Mouse (Mus musculus) lung, adult 18-20 months (tissue): ENCODE measurements around the gene 4930432K21Rik.

Experiments
- DNase-seq, 2 experiments: peaks; one replicate each; pipeline ENCODE4 v3.0.0; 2022; ENCODE audit warnings: mixed read lengths in 2 of 2

Gene 4930432K21Rik

DNA sequence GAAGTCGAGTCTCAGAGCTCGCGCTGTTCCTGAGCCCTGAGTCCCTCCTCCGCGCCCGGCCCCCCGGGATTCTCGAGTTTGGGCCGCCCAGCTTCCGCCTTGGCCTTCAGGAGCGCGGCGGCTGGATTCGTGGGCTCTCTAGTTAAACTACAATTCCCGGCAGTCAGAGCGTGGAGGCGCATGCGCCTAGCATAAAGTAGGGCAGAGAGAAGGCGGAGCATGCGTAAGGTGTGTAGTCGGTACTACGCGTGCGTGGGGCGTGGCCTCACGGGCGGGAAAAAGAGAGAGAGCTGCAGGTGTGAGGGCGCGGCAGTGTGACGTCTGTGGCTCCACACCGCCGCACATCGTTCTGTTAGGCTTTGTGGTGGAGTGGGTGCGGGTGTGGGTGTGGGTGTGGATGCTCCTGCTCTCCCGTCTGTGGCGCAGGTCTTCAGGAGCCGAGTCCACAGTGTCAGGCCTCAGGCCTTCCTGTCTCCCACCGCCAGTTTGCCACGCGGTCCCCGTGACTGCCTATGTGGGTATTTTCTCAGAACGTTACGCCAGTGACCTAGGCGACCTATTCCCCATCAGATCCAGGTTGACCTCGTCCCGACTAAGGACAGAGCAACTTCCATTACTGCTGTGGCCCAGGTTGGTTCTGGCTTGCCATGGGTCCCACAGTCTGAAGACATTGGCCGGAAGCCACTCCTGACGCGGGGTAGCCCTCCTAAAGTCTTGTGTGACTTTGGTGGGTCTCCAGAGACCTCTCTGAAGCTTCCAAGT, at the start of gene 4930432K21Rik, which contains the start of gene Cc2d1a:
Gene 4930432K21Rik (plus strand): TSS at position 257 of the 762 bp plus-strand sequence.
Gene Cc2d1a (minus strand): TSS at position 168 of the 762 bp plus-strand sequence.
- DNase-seq: peak; percentile 97

GRCm38 (mm10) chr8:84098376-84098775, 49.4 kb upstream of the 4930432K21Rik start:
- no peak for DNase-seq

DNA sequence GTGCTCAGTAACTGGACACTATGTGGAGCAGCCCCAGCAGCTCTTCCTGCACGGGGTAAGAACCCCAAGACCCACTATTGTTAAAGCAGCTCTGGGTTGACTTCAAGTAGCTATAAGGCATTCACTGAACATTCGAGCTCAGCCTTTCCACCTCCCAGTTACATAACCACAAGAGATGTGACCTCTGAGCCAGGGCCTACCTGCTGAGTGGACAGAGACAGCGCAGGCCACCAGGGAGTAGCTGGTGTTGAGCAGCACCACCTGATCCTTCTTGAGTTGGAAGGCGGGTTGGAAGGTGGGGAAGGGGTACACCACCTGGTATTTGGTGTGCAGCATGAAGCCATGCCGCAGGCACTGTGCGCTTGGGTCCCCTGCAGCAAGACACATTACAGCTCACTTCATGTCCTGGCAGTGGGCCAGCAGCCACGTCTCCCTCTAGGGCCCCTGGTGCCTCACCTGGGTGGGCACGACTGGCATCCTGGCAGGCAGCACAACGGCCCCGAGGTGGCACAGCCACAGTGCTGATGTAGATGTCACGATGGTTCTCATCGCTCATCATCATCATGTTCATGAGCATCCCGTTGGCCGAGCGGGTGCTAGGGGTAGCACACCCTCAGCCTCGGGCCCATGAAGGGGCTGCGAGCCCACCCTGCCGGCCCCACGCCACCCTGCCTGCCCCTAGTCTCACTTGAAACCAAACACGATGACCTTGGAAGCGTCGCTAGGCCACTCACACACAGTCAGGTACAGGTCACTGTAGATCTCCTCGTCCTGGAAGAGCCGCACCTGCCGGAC, 46.2 kb upstream of the 4930432K21Rik start:
- no peak for DNase-seq

GRCm38 (mm10) chr8:84103601-84104000, 44.2 kb upstream of the 4930432K21Rik start:
- DNase-seq: peak in 1 of 2 experiments; percentile 30

DNA sequence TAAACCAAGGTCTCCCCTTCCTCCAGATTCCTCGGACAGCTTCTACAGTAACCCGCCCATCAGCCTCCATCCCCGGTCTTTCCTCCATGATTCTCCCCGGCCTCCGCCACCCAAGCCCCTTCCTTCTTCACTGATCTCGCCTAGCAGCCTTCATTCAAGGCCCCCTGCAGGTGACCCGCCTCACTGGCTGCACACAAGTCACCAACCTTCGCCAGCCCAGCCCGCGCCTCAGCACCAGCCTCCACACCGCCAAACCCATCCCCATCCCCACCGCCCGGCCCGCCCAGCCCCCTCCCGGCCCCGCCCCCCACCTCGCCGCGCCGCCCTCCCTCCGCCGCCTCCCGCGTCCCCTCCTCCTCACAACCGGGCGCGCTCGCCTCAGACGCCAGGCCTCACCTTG, 43.6 kb upstream of the 4930432K21Rik start:
- peak; percentile 61 to 62 for DNase-seq

- DNase-seq: peak; percentile 98 to 99
Measured at GRCm38 (mm10) chr8:84104697-84105609, 42.9 kb upstream of the 4930432K21Rik start, which contains the start of gene Dcaf15. TSS of gene Dcaf15 (minus strand) at chr8:84104768.

DNA sequence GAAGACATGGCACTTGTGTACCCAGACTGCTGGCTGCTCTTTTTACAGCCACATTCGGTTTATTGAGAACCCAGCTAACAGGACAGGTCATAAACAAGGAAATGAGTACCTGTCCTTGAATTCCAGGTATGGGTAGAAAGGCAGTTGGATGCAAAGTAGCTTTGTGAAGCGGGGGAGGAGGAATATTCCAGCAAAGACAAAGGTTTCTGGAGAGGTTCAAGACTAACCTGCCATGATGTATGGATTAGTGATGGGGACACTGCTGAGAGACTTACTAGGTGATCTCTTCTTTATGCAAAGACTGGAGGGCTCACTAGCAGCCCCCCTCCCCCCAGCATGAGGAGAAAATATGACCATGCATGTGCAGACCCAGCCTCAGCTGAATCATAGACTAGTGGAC, 42.1 kb upstream of the 4930432K21Rik start:
- DNase-seq: no peak

DNA sequence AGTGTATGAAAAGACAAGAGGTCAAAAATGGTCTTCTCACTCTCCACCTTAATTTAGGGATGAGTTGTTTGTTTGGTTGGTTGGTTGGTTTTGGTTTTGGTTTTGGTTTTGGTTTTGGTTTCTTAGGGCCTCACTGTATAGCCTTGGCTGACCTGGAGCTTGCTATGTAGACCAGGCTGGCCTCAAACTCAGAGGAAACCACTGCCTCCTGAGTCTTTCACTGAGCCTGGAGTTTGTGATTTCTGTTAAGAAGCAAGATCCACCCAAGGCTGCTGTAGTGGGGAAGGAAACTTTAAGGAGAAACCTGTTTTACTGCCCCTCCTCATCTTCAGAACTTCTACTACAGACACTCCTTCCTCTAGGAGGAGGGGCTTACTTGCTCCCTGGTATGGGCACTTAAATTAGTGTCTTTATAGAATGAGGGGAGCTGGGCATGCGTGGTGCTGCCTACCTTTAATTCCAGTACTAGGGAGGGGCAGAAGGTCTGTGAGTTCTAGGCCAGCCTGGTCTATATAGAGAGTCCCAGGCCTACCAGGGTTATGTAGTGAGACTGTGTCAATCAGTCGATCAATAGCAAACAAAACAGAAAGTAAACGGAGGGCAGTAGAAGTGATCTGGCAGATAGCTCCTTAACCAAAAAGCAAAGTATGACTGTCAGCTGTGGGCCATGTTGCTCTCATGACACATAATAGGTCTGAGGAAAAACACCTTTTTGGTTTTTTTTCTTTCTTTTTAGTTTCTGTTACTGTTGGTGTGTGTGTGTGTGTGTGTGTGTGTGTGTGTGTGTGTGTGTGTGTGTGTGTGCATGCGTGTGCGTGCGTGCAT, 41.4 kb upstream of the 4930432K21Rik start:
- DNase-seq: no peak

DNA sequence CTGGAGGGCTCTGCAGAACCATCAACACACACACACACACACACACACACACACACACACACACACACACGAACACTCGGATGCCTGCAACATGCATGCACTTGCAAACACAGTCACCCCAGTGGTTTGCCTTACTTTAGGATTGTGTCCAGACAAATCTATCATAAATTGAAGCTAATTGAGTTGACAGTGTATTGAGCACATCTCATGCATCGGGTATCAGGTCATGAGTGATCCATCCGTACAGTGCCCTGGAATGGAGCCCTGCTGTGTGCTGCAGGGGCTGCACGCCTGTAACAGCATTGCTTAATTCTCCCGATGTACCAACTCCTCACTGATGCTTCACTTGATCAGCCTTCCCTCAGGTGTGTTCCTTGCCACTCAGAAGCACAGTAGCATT, 32.2 kb upstream of the 4930432K21Rik start:
- no peak for DNase-seq

DNA sequence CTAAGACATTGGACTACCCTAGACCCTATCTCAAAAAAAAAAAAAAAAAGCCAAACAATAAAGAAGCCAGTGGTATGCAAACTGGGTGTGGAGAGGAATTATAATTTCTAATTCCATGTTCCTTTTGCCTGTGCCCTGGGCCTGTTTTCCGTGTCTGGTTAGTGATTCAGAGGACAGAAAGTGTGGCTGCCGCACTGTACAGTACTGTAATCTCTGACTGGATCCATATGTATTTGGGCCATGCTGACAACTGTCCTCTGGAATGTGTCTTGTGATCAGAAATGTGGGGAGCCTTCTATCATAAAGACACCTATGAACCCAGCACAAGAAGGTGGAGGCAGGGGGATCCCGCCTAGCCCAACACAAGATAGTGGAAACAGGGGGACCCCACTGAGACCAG, 25.7 kb upstream of the 4930432K21Rik start:
- DNase-seq: no peak

- no peak for DNase-seq
Measured at GRCm38 (mm10) chr8:84125656-84126055, 22.2 kb upstream of the 4930432K21Rik start, which contains the start of gene Podnl1. TSS of gene Podnl1 (plus strand) at chr8:84125989.

DNA sequence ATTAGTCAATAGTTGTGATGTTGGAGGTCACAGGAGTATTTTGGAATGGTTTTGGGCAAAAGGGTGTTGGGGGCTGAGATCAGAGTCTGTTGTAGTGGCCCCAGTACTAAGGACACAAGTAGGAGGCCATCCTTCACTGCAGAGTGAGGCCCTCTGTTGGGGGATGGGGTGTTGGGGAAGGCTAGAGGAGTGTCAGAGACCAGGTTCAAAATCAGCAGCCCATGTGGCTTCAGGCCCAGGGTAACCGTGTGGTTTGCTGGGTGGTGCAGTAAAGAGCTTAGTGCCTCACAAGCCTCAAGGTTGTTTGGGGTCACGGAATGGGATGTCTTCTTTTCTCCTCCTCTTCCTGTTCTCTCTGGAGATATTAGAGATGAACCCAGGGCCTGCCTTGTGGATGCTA, 21.1 kb upstream of the 4930432K21Rik start:
- no peak for DNase-seq

DNA sequence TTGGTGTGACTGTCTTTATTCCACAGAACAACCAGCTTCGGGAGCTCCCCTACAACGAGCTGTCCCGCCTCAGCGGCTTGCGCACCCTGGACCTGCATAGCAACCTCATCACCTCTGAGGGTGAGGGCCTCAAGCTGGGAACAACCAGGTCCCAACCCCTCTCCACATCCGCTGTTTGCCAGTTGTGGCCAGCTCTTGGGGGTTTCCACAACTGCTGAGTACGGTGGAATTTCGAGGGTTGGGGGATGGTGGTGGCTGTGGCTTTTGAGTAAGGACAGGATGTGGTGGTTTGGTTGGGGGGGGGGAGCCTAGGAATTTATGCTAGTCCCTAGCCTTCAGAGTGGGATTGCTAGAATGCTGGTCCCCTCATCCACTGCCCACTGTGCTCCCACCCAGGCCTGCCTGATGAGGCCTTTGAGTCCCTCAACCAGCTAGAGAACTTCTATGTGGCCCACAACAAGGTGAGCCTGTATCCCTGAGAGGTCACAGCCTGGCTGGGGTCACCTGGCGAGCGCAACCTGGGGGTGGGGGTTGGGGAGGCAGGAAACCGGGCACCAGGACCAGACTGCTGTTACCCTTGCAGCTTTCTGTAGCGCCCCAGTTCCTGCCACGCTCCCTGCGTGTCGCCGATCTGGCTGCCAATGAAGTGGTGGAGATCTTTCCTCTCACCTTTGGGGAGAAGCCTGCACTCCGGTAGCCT, 20.5 kb upstream of the 4930432K21Rik start:
- DNase-seq: no peak

- no peak for DNase-seq
Measured at GRCm38 (mm10) chr8:84128277-84128676, 19.5 kb upstream of the 4930432K21Rik start.

DNA sequence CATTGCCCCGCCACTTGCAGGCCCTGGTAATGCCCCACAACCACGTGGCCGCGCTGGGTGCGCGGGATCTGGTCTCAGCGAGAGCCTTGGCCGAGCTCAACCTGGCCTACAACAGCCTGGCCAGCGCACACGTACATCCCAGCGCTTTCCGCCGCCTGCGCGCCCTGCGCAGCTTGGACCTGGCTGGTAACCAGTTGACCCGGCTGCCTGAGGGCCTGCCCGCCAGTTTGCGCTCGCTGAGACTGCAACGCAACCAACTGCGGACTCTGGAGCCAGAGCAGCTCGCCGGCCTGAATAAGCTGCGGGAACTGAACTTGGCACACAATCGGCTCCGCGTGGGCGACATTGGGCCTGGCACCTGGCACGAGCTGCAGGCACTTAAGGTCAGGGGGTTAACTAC, 17.0 kb upstream of the 4930432K21Rik start:
- no peak for DNase-seq

DNA sequence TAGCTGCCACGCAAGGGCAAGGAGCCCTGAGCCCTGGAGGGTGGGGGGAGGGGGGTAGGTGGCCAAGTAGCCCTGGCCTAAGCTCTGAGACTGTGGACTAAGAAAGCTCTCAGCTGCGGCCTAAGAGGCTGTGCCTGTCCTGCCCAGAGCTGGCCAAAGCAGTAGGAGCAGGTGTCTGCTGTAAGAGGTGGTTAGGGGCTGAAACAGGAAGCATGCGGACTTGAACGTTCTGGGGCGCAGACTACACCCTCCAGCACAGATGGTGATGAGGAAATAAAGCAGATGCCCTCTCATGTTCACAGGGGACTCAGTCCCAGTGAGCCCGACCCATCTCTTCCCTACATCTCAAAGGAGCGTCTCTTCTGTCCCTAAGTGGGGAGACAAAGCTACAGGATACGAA, 15.6 kb upstream of the 4930432K21Rik start:
- no peak for DNase-seq

GRCm38 (mm10) chr8:84137848-84138247, 10.0 kb upstream of the 4930432K21Rik start:
- DNase-seq: no peak

GRCm38 (mm10) chr8:84140838-84141237, 7.0 kb upstream of the 4930432K21Rik start:
- no peak for DNase-seq

DNA sequence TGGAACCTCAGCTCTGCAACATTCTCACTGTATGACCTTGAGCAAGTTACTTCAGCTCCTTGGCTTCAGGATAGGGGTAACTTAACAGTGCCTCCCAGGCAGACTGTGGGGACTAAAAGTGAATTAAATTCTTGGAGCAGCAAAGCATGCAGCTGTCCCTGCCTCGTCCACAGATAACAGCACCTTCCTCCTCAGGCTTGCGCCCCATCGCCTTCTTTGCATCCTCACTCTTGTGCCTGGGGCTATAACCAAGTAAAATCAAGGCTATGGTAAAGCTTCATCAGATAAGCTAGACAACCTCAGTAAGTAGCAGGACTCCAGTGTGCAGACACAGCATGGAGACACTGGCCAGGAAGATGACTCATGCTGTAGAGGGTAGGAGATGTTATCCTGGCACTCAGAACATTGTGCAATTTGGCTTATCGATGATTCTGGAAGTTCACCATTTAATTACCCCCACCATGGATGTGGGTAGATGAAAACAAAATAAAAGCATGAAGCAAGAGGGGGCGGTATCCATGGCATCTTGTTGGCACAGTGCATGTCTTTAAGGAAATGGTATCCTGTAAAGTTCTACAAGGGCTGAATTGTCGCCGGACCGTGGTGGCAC, 3.1 kb upstream of the 4930432K21Rik start:
- no peak for DNase-seq

GRCm38 (mm10) chr8:84147324-84147766, 480 bp upstream of the 4930432K21Rik start:
- peak; percentile 61 to 73 for DNase-seq

- peak in 1 of 2 experiments; percentile 25 for DNase-seq
Measured at GRCm38 (mm10) chr8:84148531-84148850, 666 bp downstream of the 4930432K21Rik start.
